Mouse (Mus musculus) embryonic facial prominence, embryonic 15.5 days (tissue): Measurements from ENCODE around the gene Gpr19. TPM values are rescaled to one million over a fixed set of nuclear protein-coding genes. Genes with fewer than 3 reads are reported as not detected.

ENCODE experiments used
- ATAC-seq: fragments of 200-750 bp; cut with Nextera tagmentation; 2 replicates; pipeline ENCODE4 v1.8.0; 2017; ENCODE audit warnings: low read depth, moderate TSS enrichment; ENCODE audit not compliant: insufficient number of reproducible peaks, low FRiP score, low TSS enrichment
- H3K27ac ChIP-seq: fragments of 300-500 bp; sonication (generic); replicated peaks from 2 replicates; pipeline ENCODE4 v1.5.1; 2015; ENCODE audit warnings: mild to moderate bottlenecking, inconsistent platforms
- H3K27me3 ChIP-seq: fragments of 300-500 bp; sonication (generic); 2 replicates; pipeline ENCODE4 v1.6.1; 2015; ENCODE audit warnings: inconsistent platforms
- H3K36me3 ChIP-seq: fragments of 300-500 bp; sonication (generic); 2 replicates; pipeline ENCODE4 v1.6.1; 2015; ENCODE audit warnings: mild to moderate bottlenecking, inconsistent platforms
- H3K4me1 ChIP-seq: fragments of 300-500 bp; sonication (generic); 2 replicates; pipeline ENCODE4 v1.6.1; 2015; ENCODE audit warnings: inconsistent platforms
- H3K4me2 ChIP-seq: fragments of 300-500 bp; sonication (generic); replicated peaks from 2 replicates; pipeline ENCODE4 v1.6.1; 2015; ENCODE audit warnings: mild to moderate bottlenecking, inconsistent platforms
- H3K4me3 ChIP-seq: fragments of 300-500 bp; sonication (generic); replicated peaks from 2 replicates; pipeline ENCODE4 v1.5.1; 2015; ENCODE audit warnings: mild to moderate bottlenecking, inconsistent platforms
- H3K9ac ChIP-seq: fragments of 300-500 bp; sonication (generic); 2 replicates; pipeline ENCODE4 v1.6.1; 2015; ENCODE audit warnings: inconsistent platforms
- H3K9me3 ChIP-seq: fragments of 300-500 bp; sonication (generic); replicated peaks from 2 replicates; pipeline ENCODE4 v1.6.1; 2016; ENCODE audit warnings: inconsistent platforms
- WGBS: fragments of 180-500 bp; shearing (Covaris S2); methylation state at CpG from one replicate; pipeline ENCODE4 v1.1.7; 2015; 5-methylcytosine and 5-hydroxymethylcytosine counted together
- polyA plus RNA-seq: library from polyadenylated mRNA; unstranded; fragments of >200 nt; fragmentation: Nextera tagmentation; extraction: Ambion mirVana; gene quantifications from 2 replicates; pipeline ENCODE4 v1.2.1, GENCODE M21; 2015

Gene Gpr19
- polyA plus RNA-seq, 1 experiment from 2014 or later: 6.8 TPM

DNA sequence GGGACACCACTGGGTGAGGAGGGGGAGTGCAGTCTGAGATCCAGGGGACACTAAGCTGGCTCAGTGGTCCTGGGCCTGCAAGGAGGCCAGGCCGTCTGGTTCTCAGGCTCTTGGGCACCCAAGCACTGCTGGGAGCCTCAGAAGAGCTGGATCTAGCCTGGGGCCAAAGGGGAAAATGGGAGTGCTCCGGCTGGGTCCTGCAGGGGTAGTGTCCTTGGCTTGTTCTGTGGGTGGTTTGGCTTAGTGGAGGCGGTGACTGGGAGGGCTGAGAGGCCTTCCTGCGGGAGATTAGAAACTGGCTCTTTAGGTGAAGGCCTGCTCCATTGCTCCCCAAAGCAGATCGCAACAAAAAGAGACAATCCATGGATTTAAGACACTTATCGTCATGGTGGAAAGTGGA, 52.1 kb downstream of the Gpr19 start:
- H3K4me2 ChIP-seq: no peak overlapping the region
- H3K36me3 ChIP-seq: peaks cover 14% of the 10 kb centered on the region
- H3K9me3 ChIP-seq: no peaks in the 10 kb centered on the region
- WGBS: 76% methylated on average over 6 of the region's 6 CpGs
- H3K9ac ChIP-seq: no peak overlapping the region
- H3K27me3 ChIP-seq: no peaks in the 10 kb centered on the region
- ATAC-seq: no peak
- no peak overlapping the region for H3K27ac ChIP-seq
- H3K4me1 ChIP-seq: no peaks in the 10 kb centered on the region
- H3K4me3 ChIP-seq: no peak overlapping the region

DNA sequence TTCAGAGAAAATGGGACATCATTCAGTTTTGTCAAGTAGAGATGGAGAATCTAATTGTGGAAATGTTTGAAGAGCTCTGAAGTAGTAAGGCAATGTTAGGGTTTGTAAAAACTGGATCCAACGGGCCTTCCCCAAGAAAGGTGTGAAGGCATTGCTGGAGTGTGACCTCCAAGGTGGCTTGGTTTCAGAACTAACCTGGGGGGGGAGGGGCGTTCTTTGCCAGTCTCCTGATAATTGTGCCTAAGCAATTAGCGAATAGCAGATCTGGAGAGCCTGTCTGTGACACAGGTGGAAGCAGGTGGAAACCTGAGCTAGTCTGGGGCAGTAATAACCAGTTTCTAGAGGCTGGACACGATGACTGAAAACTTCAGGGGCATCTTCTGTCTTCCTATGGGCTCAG, 52.7 kb downstream of the Gpr19 start:
- no peaks in the 10 kb centered on the region for H3K27me3 ChIP-seq
- no peak for ATAC-seq
- no peak overlapping the region for H3K4me2 ChIP-seq
- 70% methylated on average over 4 of the region's 4 CpGs for WGBS
- peaks cover 8% of the 10 kb centered on the region; the same call in 1 of the 2 replicates for H3K36me3 ChIP-seq
- H3K4me1 ChIP-seq: no peaks in the 10 kb centered on the region
- H3K9me3 ChIP-seq: no peaks in the 10 kb centered on the region
- H3K27ac ChIP-seq: no peak overlapping the region
- no peak overlapping the region for H3K4me3 ChIP-seq
- no peak overlapping the region for H3K9ac ChIP-seq

DNA sequence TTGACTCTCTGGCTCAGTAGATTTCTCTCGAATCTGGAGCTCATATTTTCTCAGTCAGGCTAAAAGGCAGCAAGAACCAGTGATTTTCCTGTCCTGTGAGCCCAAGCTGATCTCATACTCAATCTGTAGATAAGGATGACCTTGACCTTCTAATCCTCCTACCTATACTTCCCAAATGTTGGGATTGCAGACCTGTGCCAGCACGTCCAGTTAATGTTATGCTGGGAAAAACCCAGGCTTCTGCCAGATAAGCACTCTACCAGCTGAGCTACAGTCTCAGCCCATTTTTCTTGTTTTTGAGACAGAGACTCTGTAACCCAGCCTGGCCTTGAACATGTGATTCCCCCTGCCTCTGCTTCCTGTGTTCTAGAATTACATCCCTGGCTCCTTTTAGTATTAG, 58.0 kb downstream of the Gpr19 start:
- no peaks in the 10 kb centered on the region for H3K36me3 ChIP-seq
- no peak overlapping the region for H3K4me3 ChIP-seq
- WGBS: 78% methylated on average over 2 of the region's 2 CpGs
- no peaks in the 10 kb centered on the region for H3K9me3 ChIP-seq
- H3K4me2 ChIP-seq: no peak overlapping the region
- no peaks in the 10 kb centered on the region for H3K4me1 ChIP-seq
- no peak overlapping the region for H3K27ac ChIP-seq
- H3K27me3 ChIP-seq: no peaks in the 10 kb centered on the region
- no peak overlapping the region for H3K9ac ChIP-seq
- ATAC-seq: no peak

DNA sequence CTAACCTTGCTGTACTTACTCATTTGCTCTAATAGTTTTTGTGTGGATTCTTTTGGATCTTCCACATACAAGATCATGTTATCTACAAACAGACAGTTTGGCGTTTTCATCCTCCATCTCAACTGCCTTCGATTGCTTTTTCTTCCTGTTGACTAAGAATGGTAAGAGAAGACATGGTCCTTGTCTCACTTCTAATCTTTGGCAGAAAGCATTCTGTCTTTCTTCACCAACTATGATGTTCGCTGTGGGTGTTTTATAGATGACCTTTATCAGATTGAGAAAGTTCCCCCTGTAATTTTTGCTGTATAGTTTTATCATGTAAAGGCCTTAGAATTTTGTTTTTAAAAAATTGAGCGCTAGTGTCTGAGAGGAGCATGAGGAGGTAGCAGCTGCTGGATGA, 60.3 kb downstream of the Gpr19 start:
- WGBS: 90% methylated on average over 4 of the region's 4 CpGs
- Histone ChIP-seq H3K4me2 (no peak overlapping the region), H3K9me3 (no peaks in the 10 kb centered on the region), H3K4me1 (no peaks in the 10 kb centered on the region), H3K9ac (no peak overlapping the region), H3K27ac (no peak overlapping the region), H3K36me3 (no peaks in the 10 kb centered on the region), H3K4me3 (no peak overlapping the region), H3K27me3 (no peaks in the 10 kb centered on the region)
- no peak for ATAC-seq

DNA sequence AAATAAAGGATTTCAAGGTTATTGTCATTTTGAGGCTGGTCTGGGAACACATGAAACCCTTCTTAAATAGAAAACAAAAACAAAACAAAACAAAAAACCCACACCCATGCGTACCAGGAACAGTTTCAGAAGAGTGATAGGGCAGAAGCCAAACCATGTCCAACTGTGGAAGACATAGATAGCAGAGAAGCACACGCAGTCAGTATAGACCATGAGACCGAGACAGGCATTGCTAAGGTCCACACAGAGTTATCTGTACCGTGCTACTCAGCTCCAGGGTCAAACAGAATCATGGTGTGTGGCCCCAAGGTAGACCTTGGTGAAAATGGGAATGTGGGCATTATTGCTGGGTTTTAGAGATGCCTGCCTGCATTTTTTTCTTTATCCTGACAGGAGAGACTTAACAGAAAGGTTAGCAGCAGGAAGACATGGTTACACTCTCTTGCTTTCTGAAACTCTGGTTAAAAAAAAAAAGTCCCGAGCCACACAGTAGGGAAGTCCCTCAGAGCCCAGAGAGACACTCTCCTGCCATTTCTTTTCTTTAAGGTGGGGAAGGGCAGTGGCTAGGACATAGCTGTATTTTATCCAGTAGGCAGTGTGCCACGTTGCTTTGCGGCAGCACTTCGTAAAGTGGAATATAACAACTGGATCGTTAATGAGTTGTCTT, 63.7 kb downstream of the Gpr19 start:
- H3K27ac ChIP-seq: no peak overlapping the region
- 0 out of 2 replicates have a peak, but pooled peaks cover 2% of the 10 kb centered on the region for H3K4me1 ChIP-seq
- H3K36me3 ChIP-seq: no peaks in the 10 kb centered on the region
- no peaks in the 10 kb centered on the region for H3K9me3 ChIP-seq
- 77% methylated on average over 9 of the region's 9 CpGs for WGBS
- no peak overlapping the region for H3K4me3 ChIP-seq
- H3K4me2 ChIP-seq: no peak overlapping the region
- H3K27me3 ChIP-seq: no peaks in the 10 kb centered on the region
- ATAC-seq: no peak
- H3K9ac ChIP-seq: no peak overlapping the region

DNA sequence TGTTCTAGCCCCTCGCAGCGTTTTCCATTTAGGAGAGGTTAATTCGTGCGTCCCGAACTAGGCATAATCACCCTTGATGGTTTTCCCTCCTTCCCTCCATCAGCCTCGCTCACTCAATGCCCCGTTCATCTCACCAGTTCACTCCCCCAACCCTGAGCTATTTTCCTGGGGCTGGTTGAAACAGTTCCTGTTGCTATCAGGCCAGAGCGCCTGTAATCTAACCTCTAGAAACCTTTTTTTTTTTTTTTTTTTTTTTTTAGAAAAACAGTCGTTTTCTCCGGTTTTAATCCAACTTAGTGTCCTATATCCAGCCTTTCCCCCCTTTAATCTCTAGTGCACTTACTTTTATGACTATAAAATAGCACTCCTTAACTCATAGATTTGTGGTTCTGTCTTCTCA, 67.6 kb downstream of the Gpr19 start:
- Histone ChIP-seq H3K27me3 (no peaks in the 10 kb centered on the region), H3K4me3 (peak overlapping the region; percentile 76), H3K27ac (peak overlapping the region; percentile 87; the same call in 1 of the 2 replicates), H3K9ac (peak overlapping the region; percentile 48), H3K4me1 (peaks cover 12% of the 10 kb centered on the region), H3K4me2 (peak overlapping the region; percentile 78), H3K36me3 (no peaks in the 10 kb centered on the region), H3K9me3 (no peaks in the 10 kb centered on the region)
- no peak for ATAC-seq
- WGBS: 1% methylated on average over 10 of the region's 10 CpGs

DNA sequence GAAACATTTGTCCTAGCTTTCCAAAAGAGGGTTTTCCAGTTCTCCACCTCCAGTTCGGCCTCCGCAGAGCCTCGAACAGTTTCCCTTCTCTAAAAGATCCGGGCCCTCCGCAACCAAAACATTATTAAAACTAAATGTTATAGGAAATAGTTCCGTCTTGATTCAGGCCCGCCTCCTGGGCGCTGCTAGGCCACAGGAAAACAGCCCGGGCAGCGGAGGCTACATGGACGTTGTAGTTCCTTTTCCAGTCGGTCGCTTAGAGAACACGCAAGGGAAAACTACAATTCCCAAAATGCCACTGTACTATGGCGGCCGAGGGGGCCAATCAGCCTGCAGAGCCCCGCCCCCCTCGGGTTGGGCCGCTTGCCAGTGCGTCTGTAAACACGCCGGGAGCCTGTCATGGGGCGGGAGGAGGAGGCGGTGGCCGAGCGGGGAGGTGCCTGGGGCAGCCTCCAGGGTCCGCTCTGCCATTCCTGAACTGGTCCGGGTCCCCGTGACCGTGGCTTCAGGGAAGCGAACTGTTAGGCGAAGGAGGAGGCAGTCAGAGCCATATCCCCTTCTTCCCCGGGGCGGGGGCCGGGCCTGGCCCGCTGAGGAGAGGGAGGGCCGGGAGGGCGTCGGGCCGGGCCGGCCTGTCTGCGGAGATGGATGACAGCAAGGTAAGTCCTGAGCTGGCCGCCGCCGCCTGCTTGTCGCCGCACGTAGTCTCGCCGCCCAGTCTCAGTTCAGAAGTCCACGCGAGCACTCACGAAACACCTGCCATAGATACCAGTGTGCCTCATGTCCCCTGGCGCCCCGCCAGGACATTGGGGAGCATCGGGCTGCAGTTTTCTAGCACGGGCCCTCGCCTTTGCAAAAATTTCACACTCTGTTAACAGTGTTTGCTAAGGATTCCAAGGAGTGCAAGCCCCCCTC, 68.3 kb downstream of the Gpr19 start, which contains the start of gene Crebl2:
Crebl2 (plus strand) TSS at position 369 of the 915 bp plus-strand sequence.
- ATAC-seq: peak; percentile 97
- Histone ChIP-seq H3K4me2 (peak within 1 kb of the TSS; percentile 78), H3K27ac (peak within 1 kb of the TSS; percentile 96)

GRCm38 (mm10) chr6:134822844-134823243, 75.5 kb downstream of the Gpr19 start:
- no peak for ATAC-seq
- no peaks in the 10 kb centered on the region for H3K4me1 ChIP-seq
- H3K9ac ChIP-seq: no peak overlapping the region
- H3K27me3 ChIP-seq: no peaks in the 10 kb centered on the region
- H3K4me3 ChIP-seq: no peak overlapping the region
- H3K36me3 ChIP-seq: no peaks in the 10 kb centered on the region
- H3K27ac ChIP-seq: no peak overlapping the region
- WGBS: 70% methylated on average over 10 of the region's 10 CpGs
- H3K9me3 ChIP-seq: no peaks in the 10 kb centered on the region
- no peak overlapping the region for H3K4me2 ChIP-seq

More for the DNA sequence above, 68.3 kb downstream of the Gpr19 start, which contains the start of gene Crebl2:
- no peaks in the 10 kb centered on the region for H3K9me3 ChIP-seq
- H3K9ac ChIP-seq: peak within 1 kb of the TSS; percentile 54
- H3K27me3 ChIP-seq: no peaks in the 10 kb centered on the region
- peaks cover 12% of the 10 kb centered on the region for H3K4me1 ChIP-seq
- peak within 1 kb of the TSS; percentile 76 for H3K4me3 ChIP-seq
- under 1% methylated on average over 56 of the region's 58 CpGs for WGBS
- H3K36me3 ChIP-seq: no peaks in the 10 kb centered on the region

GRCm38 (mm10) chr6:134820411-134820810, 78.0 kb downstream of the Gpr19 start:
- no peaks in the 10 kb centered on the region for H3K27me3 ChIP-seq
- no peaks in the 10 kb centered on the region for H3K9me3 ChIP-seq
- H3K4me1 ChIP-seq: 0 out of 2 replicates have a peak, but pooled peaks cover 9% of the 10 kb centered on the region
- H3K36me3 ChIP-seq: no peaks in the 10 kb centered on the region
- 55% methylated on average over 6 of the region's 6 CpGs for WGBS
- no peak overlapping the region for H3K9ac ChIP-seq
- ATAC-seq: no peak
- no peak overlapping the region for H3K4me3 ChIP-seq
- no peak overlapping the region for H3K4me2 ChIP-seq
- no peak overlapping the region for H3K27ac ChIP-seq

- no peak for ATAC-seq
- H3K4me3 ChIP-seq: no peak overlapping the region
- H3K27ac ChIP-seq: no peak overlapping the region
- H3K27me3 ChIP-seq: no peaks in the 10 kb centered on the region
- WGBS: 42% methylated on average over 5 of the region's 5 CpGs
- H3K9ac ChIP-seq: no peak overlapping the region
- H3K4me2 ChIP-seq: no peak overlapping the region
- no peaks in the 10 kb centered on the region for H3K9me3 ChIP-seq
- 0 out of 2 replicates have a peak, but pooled peaks cover 9% of the 10 kb centered on the region for H3K4me1 ChIP-seq
- H3K36me3 ChIP-seq: no peaks in the 10 kb centered on the region
Observed at GRCm38 (mm10) chr6:134819741-134820140, 78.6 kb downstream of the Gpr19 start.
